Mouse (Mus musculus): ENCODE measurements around the gene Gm30191. TPM values are rescaled to one million over a fixed set of nuclear protein-coding genes. Genes with fewer than 3 reads are reported as not detected.
"Not testable (repeated sequence)": the region's sequence is repeated elsewhere in the genome, so short reads cannot be mapped to it uniquely, and the experiment has no call there.

The Gm30191 gene
- total RNA-seq, 2 experiments from 2014 or later: not detected

DNA sequence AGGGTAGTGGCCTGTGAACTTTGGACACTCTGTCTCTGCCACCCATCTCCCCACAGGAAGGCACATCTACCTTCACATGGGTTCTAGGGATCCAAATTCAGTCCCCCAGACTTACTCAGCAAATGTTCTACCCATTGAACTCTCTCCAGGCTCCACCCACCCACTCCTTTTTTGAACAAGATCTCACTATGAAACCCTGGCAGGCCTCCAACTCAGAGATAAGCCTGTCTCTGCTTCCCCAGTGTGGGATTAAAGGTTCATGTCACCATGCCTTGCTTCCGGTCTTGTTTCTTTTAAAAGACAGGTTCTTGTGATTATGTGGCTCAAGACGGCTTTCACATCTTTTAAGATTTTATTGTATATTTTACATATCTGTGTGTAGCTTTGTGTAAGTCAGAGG, 38.2 kb downstream of the Gm30191 start:
- no peak for DNase-seq (ENCODE audit: low spot score in 2 of 2)

DNA sequence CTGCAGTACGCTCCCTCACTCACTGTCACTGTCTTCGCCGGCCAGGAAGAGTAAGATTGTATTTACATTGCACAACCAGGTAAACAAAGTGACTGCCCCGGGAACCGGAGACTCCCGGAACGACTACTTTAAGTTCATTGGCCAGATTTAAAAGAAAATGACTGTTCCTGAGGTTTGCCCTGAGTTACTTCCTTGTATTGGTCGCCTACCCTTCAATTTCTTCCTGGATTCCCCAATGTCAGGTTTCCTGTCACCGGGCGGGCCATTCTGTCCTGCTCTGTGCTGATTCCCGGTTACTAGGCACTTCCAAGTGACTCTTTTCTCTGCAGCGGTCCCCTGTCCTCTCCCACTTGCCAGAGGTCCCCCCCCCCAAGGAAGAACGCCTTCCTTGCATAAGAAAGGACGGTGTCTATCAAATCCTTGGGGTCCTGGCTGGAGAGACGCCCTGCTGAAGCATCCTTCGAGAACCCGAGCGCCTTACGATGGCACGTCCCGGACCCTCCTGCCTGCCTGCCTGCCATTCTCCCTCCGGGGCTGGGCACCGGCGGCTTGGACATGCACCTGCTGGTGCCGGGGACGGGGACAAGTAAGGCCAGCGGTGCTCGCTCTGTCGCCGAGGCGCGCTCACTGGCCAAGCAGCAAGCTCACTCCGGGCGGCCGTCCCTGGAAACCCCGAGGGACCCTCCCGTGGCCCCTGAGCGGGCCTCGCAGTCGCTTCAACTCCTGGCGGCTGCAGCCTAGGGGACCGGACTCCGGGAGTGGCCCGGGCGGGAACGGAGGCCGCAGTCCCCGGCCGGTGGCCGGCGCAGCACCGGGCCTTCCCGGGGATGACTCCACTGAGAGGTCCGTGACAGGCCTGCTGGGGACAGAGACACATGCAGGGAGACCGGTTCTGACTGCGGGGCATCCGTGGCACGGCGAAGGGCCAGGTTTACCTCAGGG, 39.8 kb downstream of the Gm30191 start:
- DNase-seq (ENCODE audit: low spot score in 2 of 2): no peak

DNA sequence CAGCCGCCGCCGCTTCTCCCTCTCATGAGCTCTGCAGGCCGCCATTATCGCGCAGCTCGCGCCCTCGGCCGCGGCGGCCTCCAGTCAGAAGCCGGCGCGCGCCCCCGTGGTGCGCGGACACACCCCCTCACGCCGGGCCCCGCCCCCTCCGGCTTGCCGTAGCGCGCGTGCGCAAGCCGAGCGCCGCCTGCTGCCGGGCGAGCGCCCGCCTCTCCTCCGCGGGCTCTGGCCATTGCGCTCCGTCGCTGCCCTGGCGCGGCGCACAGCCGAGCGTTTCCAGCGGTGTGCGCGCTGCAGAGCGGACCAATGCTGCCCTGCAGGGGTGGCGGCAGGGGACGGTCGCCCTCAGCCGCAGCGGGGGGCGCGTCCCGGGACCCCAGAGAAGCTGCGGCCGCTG, 40.4 kb downstream of the Gm30191 start:
- peak; percentile 97 to 98 for DNase-seq (ENCODE audit: low spot score in 2 of 2)

DNA sequence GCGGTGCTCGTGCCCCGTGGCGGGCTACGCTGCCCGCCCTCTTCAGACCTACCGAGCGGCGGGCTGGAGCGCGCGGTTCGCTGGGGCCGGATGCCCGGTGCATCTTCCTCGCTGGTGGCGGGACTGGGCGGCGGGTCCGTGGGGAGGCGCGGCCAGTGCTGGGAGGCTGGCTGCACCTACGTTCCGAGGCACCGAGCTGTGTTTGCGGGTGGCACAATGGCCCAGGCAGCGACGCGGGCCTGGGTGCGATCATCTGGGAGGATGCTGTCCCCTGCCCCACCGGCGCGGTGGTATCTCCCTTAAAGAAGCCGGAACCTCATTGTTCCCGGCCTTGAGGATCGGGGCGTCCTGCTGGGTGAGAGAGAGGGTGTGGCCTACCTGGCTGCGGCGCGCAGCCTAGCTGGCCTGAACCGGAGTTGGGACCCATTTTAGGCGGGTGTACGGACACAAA, 40.9 kb downstream of the Gm30191 start, which contains the start of gene Pdik1l:
TSS of gene Pdik1l (minus strand) at position 321 of the 451 bp plus-strand sequence.
- DNase-seq (ENCODE audit: low spot score in 2 of 2): peak; percentile 66 to 69

DNA sequence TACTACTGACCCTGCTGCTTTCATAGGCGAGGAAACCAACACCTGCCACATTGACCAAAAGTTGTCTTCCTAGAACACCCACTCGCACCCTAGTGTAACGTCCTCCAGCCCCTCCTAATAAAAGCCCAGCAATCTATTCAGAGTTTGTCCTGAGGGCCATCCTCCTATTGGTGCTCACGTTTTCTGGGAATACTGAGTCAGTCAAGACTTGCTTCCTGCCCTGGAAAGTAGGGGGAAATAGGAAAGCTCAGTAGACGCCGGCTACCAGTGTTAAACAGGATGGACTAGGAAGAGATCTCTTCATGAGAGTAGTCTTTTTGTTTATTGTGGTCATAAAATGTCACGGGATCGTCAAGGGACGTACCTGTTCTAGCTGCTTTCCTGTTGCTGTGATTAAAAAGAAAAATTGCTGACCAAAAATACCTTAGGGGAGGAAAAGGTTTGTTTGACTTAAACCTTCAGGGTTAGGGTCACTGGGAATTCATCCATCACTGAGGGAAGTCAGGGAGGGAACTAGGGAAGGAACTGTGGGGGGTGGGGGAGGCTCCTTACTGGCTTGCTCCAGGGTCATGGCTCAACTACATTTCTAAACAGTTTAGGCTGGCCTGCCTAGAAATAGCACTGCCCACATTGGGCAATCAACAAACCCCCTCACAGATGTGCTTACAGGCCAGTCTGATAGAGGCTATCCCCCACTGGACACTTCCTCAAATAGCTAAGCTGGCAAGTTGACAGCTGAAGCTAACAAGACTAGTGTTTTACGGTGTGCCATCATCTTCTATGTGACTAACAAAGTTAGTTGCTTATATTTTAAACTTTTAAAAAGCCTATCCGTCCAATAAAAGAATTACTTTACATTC, 41.9 kb downstream of the Gm30191 start:
- DNase-seq (ENCODE audit: low spot score in 2 of 2): no peak

DNA sequence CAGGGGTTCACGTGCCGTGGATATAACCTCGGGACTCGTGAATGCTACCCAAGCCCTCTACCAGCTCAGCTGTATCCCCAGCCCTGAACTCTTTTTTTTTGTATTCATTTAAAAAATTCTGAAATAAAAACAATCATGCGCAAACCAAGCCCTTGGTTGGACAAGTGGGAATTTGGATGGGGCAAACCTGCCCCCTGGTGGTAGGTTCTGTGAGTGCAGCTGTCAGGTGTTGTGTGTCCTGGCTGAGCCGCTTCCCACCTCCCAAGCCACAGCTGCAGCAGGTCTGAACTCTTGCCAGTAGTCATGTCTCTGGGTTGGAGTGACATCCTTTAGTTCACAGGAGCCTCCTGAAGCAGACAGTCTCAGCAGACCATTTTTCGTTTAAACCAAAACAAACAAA, 45.3 kb downstream of the Gm30191 start:
- DNase-seq (ENCODE audit: low spot score in 2 of 2): peak; percentile 67 to 73

DNA sequence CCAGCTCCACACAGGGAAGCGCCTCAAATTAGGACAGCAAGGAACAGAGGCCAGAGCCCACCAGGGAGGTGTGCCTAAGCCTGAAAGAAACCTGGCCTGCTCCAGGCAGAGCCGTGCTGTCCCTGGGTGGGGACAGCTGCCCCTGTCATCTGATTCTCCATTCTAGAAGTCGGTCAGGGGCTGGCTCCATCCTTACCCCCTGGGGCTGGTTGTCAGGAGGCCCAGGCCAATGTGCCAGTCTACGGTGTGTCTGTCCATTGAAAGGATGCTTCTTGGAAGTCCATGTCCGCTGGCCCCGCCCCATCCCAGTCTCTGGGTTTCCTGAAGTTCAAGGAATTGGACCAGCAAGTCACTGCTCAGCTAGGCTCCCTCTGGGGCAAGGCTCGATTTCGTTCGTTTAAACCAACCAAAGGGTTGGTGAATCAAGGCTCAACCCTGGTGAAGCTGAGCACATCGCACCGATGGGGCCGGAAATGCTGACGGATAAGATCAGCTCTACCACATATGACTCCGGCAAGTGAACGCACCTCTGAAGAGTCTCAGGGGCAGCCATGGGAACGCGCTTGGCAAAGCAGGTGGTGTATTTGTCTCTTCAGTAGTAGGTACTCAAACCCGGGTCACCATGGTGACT, 46.4 kb downstream of the Gm30191 start:
- DNase-seq (ENCODE audit: low spot score in 2 of 2): no peak

DNA sequence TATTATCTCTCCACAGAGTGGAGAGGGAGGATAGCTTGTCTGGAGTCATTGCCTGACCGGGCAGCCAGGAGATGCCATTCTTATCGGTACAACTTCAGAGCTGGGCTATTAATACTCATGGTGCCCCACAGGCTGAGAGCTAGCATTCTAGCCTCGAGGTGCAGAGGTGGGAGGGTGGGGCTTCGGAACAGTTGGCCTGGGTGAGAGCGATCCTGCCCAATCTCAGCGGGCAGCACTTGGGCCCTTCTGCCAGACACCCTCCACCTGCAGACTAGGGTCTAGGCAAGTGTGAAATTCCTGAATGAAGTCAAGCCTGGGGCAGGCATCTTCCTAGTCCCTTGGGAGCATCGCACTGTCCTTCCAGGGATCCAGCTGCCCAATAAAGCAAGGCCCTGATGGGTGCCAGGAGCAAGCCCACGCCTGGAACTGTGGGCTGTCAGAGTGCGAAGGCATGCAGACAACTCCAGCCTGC, 47.0 kb downstream of the Gm30191 start:
- DNase-seq (ENCODE audit: low spot score in 2 of 2): no peak

DNA sequence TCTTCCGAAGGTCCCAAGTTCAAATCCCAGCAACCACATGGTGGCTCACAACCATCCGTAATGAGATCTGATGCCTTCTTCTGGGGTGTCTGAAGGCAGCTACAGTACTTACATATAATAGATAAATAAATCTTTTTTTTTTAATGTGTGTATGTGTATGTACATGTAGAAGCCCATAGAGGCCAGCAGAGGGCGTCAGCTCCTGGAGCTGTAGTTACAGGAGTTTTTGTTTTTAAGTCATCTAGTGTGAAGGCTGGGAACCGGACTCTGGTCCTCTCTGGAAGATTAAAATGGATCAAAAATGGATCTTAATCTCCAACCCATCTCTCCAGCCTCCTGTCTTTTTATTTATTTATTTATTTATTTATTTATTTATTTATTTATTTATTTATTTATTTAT, 49.4 kb downstream of the Gm30191 start:
- not testable (repeated sequence) for DNase-seq (ENCODE audit: low spot score in 2 of 2)

DNA sequence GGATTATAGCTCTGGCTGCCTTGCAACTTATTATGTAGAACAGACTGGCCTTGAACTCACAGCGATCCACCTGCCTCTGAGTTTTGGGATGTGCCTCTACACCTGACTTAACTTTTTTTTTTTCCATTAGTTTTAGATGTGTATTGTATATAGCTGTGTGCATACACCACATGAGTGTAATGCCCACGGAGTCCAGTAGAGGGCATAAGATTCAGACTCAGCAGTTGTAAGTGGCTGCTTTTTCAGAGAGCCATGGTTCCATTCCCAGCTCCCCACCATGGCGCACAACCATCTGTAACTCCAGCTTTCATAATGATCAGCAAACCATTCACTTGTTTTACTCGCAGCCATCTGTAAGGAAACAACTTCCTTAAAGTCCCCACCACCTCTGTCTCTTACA, 49.8 kb downstream of the Gm30191 start:
- no peak for DNase-seq (ENCODE audit: low spot score in 2 of 2)

DNA sequence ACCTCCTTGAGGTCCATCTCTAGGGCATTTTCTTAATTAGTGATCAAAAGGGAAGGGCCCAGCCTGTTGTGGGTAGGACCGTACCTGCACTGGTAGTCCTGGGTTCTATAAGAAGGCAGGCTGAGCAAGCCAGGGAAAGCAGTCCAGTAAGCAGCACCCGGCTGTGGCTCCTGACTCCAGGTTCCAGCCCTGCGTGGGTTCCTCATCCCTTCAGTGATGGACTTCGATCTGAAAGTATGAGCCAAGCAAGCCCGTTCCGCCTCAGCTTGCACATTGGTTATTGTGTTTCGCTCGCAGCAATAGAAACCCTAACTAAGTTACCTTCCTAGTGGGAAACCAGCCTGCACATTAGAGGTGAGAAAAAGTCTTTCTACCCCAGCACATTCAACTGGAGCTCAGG, 50.6 kb downstream of the Gm30191 start:
- no peak for DNase-seq (ENCODE audit: low spot score in 2 of 2)

DNA sequence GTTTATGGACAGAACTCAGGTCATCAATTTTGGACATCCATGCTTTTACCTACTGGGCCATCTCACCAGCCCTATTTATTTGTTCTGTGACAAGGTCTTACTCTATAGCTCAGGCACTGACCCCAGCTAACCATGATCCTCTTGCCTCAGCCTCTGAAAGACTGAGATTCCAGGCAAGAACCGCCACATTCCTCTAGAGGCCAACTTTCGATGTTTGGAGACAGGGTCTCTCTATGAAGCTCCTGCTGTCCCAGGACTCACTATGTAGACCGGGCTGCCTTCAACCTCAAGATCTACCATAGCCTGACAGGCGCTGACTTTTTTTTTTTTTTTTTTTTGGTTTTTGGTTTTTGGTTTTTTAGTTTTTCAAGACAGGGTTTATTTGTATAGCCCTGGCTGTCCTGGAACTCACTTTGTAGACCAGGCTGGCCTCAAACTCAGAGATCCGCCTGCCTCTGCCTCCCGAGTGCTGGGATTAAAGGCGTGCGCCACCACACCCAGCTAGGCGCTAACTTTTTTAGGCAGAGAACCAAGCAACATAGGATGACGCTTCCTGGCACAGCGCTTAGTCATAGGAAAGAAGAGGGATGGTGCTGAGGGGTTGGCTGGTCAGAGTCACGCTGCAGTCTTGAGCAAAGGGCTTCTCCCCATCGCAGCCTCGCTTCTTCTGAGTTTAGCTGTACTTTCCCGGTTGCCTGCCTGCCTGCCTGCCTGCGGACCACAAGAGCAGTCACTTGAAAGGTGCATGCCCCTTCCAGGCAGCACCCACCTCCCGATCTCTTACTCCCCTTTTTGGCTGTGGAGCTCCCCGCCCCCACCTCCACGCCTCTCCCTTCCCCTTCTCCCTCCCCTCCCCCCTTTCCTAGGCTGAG, 52.1 kb downstream of the Gm30191 start:
- DNase-seq (ENCODE audit: low spot score in 2 of 2): peak; percentile 10 to 11

DNA sequence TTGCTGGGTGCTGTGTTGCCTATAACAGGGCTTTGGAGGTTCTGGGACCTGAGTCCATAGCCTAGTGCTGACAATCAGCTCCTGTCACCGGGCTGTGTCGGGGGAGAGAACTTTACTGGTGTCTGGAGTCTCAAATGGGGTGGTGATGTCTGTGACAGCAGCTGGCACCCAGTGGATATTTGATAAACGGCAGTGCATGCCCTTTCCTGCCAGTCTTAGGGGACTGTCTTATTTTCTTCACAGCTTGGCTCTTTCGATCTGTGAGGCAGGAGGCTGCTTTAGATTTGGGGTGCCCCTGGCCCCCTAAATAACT, 52.7 kb downstream of the Gm30191 start:
- no peak for DNase-seq (ENCODE audit: low spot score in 2 of 2)

Other genes with a start within 250 kb of the Gm30191 start
- 10 to 100 TPM; 64.6 to 68.5 TPM for gene Dhdds, start 246.0 kb upstream of the Gm30191 start, total RNA-seq (2021)
- not detected for gene Lin28a, start 228.1 kb upstream of the Gm30191 start, total RNA-seq (2021)
- not detected for gene Zfp683, start 193.1 kb upstream of the Gm30191 start, total RNA-seq (2021)
- 1 to 10 TPM; 4.4 to 5.7 TPM for gene Crybg2, start 186.1 kb upstream of the Gm30191 start, total RNA-seq (2021)
- 1 to 10 TPM; 2.7 to 4.1 TPM for gene Cd52, start 151.9 kb upstream of the Gm30191 start, total RNA-seq (2021)
- 10 to 100 TPM; 31.7 to 38.4 TPM for gene Ubxn11, start 144.4 kb upstream of the Gm30191 start, total RNA-seq (2021)
- 100 to 1,000 TPM; 200 to 222 TPM for gene Sh3bgrl3, start 118.1 kb upstream of the Gm30191 start, total RNA-seq (2021)
- 10 to 100 TPM; 17.1 to 17.6 TPM for gene Cep85, start 59.8 kb upstream of the Gm30191 start, total RNA-seq (2021)
- not detected for gene Gm7534, start 43.9 kb upstream of the Gm30191 start, total RNA-seq (2021)
- not detected for gene Catsper4, start 19.6 kb upstream of the Gm30191 start, total RNA-seq (2021)
- gene Cnksr1, start 8.5 kb upstream of the Gm30191 start, total RNA-seq (2021): under 1 TPM; 0.54 to 0.81 TPM
- gene E130218I03Rik, start 3.3 kb upstream of the Gm30191 start, total RNA-seq (2021): not detected
- gene Zfp593, start 1.3 kb upstream of the Gm30191 start, total RNA-seq (2021): 10 to 100 TPM; 11.6 to 12.2 TPM
- 1 to 10 TPM; 2.2 to 3.8 TPM for gene Grrp1, start 7.2 kb downstream of the Gm30191 start, total RNA-seq (2021)
- gene Pdik1l, start 41.0 kb downstream of the Gm30191 start, total RNA-seq (2021): 10 to 100 TPM; 18.7 to 24.4 TPM
- gene Trim63, start 68.2 kb downstream of the Gm30191 start, total RNA-seq (2021): under 1 TPM; 0.30 to 0.35 TPM
- gene Slc30a2, start 96.2 kb downstream of the Gm30191 start, total RNA-seq (2021): under 1 TPM in 1 of 2 experiments, not detected in 1; 0.40 TPM
- 10 to 100 TPM; 44.0 to 45.4 TPM for gene Extl1, start 136.9 kb downstream of the Gm30191 start, total RNA-seq (2021)
- 1 to 10 TPM; 4.8 to 7.4 TPM for gene Pafah2, start 149.4 kb downstream of the Gm30191 start, total RNA-seq (2021)
- 1,000 to 10,000 TPM; 1,034 to 1,073 TPM for gene Stmn1, start 221.4 kb downstream of the Gm30191 start, total RNA-seq (2021)
- gene Paqr7, start 249.8 kb downstream of the Gm30191 start, total RNA-seq (2021): 10 to 100 TPM; 63.5 to 70.1 TPM

All from left cerebral cortex, adult 18-20 months (tissue).